ENCODE assay signal across 16 mouse cellular contexts in genomic region chr4:127317143-127317542, GRCm38 (mm10). TPM values are rescaled to one million over a fixed set of nuclear protein-coding genes. Genes with fewer than 3 reads are reported as not detected.
DNase-seq lines count a peak whose midpoint lies in the region; ATAC-seq and TF ChIP-seq lines count a peak whose summit lies in the region.
"Had no signal": no experiment of that assay in that cellular context is flagged by ENCODE, and none has a peak within 500 bp of the region (broad histone marks: within the 10 kb centered on the region; RNA-seq: fewer than 3 reads in every experiment).

No protein-coding gene starts in this region.

- TF ChIP-seq CTCF in intestine, postnatal 0 days (IDR thresholded peaks at IDR 0.05; ENCODE audit: low read depth): peak; percentile 45; the same call in 1 of the 2 replicates
- TF ChIP-seq CTCF in lung, adult 2 months (IDR thresholded peaks at IDR 0.05; ENCODE audit: insufficient read depth, low read length): 0 out of 2 replicates have a peak, but pooled peaks have one; percentile 9

- no peaks in the 10 kb centered on the region for H3K36me3 ChIP-seq in intestine, postnatal 0 days (ENCODE audit: control insufficient read depth, insufficient read depth)
- no peaks in the 10 kb centered on the region for H3K36me3 ChIP-seq in intestine, embryonic 15.5 days
- H3K36me3 ChIP-seq: liver, embryonic 15.5 days; midbrain, embryonic 10.5 days had no signal

- TF ChIP-seq POLR2A in lung, adult 2 months (IDR thresholded peaks at IDR 0.05; ENCODE audit: borderline replicate concordance, extremely low read depth, low read depth, low read length): no peak

- no peak overlapping the region for H3K27ac ChIP-seq in intestine, postnatal 0 days (ENCODE audit: low read depth, low read length)
- H3K27ac ChIP-seq in intestine, embryonic 15.5 days: no peak overlapping the region
- H3K27ac ChIP-seq: liver, embryonic 15.5 days; midbrain, embryonic 10.5 days had no signal

- H3K9me3 ChIP-seq in intestine, postnatal 0 days (ENCODE audit: control insufficient read depth): no peaks in the 10 kb centered on the region
- H3K9me3 ChIP-seq in intestine, embryonic 15.5 days: no peaks in the 10 kb centered on the region
- H3K9me3 ChIP-seq: liver, embryonic 15.5 days; midbrain, embryonic 10.5 days had no signal

- 56% methylated on average over 4 of the region's 4 CpGs for WGBS in intestine, postnatal 0 days
- 54% methylated on average over 4 of the region's 4 CpGs for WGBS in intestine, embryonic 15.5 days
- WGBS in lung, adult 2 months: 51% methylated on average over 4 of the region's 4 CpGs

- ATAC-seq in intestine, postnatal 0 days: no peak
- ATAC-seq in intestine, embryonic 15.5 days: no peak
- ATAC-seq: activated CD4-positive, CD25-positive, alpha-beta regulatory T cell, adult 4 months had no signal

- H3K9ac ChIP-seq in intestine, postnatal 0 days (ENCODE audit: low read depth, low read length): no peak overlapping the region
- H3K9ac ChIP-seq in intestine, embryonic 15.5 days: no peak overlapping the region
- H3K9ac ChIP-seq: liver, embryonic 15.5 days had no signal

- no peak for DNase-seq in lung, adult 2 months
- no peak for DNase-seq in lung, adult 18-20 months
- DNase-seq in NIH3T3 (ENCODE audit: low read depth) (peak; percentile 65), adipocyte (ENCODE audit: low spot score) (no peak)
- peak; percentile 44 for DNase-seq in lung, postnatal 25 days (ENCODE audit: low spot score)
- DNase-seq in right cerebral cortex, postnatal 4 days: no peak
- DNase-seq: cerebellum, postnatal 25 days; gastrocnemius, postnatal 36 days had no signal

- H3K4me2 ChIP-seq in intestine, postnatal 0 days (replicated peaks; ENCODE audit: low read depth): no peak overlapping the region
- H3K4me2 ChIP-seq in intestine, embryonic 15.5 days (replicated peaks): no peak overlapping the region
- H3K4me2 ChIP-seq: liver, embryonic 15.5 days had no signal

- 0 out of 2 replicates have a peak, but pooled peaks cover 2% of the 10 kb centered on the region for H3K4me1 ChIP-seq in intestine, postnatal 0 days (replicated peaks; ENCODE audit: control insufficient read depth, insufficient read depth, low read length)
- H3K4me1 ChIP-seq in intestine, embryonic 15.5 days (replicated peaks): no peaks in the 10 kb centered on the region
- H3K4me1 ChIP-seq in lung, adult 2 months (ENCODE audit: control insufficient read depth, insufficient read depth, low read length): no peaks in the 10 kb centered on the region
- H3K4me1 ChIP-seq: liver, embryonic 15.5 days had no signal

- no peak overlapping the region for H3K4me3 ChIP-seq in intestine, postnatal 0 days (ENCODE audit: low read depth, low read length)
- H3K4me3 ChIP-seq in intestine, embryonic 15.5 days (replicated peaks): no peak overlapping the region
- H3K4me3 ChIP-seq in lung, adult 2 months (replicated peaks; ENCODE audit: extremely low read depth, low read depth, low read length): no peak overlapping the region
- H3K4me3 ChIP-seq: liver, embryonic 15.5 days; midbrain, embryonic 10.5 days had no signal

- peaks cover 10% of the 10 kb centered on the region; the same call in 1 of the 2 replicates for H3K27me3 ChIP-seq in intestine, postnatal 0 days (replicated peaks; ENCODE audit: control insufficient read depth, insufficient read depth, low read length)
- H3K27me3 ChIP-seq in intestine, embryonic 15.5 days (replicated peaks): peaks cover 16% of the 10 kb centered on the region

RNA-seq across cellular contexts. Expression of gene Gja4, which starts 3.3 kb away (rescaled TPM):
- 11.4 and 13.8 TPM in 2 replicates for polyA plus RNA-seq in intestine, postnatal 0 days (2015; fragmentation: Nextera tagmentation; extraction: Ambion mirVana)
- polyA plus RNA-seq in intestine, embryonic 15.5 days (2015; fragmentation: Nextera tagmentation; extraction: Ambion mirVana): 20.0 and 21.0 TPM in 2 replicates
- 159 and 211 TPM in 2 replicates for polyA plus RNA-seq in lung, adult 2 months (2012; rRNA removed)
- polyA plus RNA-seq: activated CD4-positive, CD25-positive, alpha-beta regulatory T cell, adult 4 months had no signal

RNA-seq across cellular contexts. Expression of gene Gjb3, which starts 13.5 kb away (rescaled TPM):
- 0.68 and 1.3 TPM in 2 replicates for polyA plus RNA-seq in intestine, postnatal 0 days (2015; fragmentation: Nextera tagmentation; extraction: Ambion mirVana)
- 4.1 and 4.2 TPM in 2 replicates for polyA plus RNA-seq in intestine, embryonic 15.5 days (2015; fragmentation: Nextera tagmentation; extraction: Ambion mirVana)
- 3.1 and 7.3 TPM in 2 replicates for polyA plus RNA-seq in lung, adult 2 months (2012; rRNA removed)
- polyA plus RNA-seq: activated CD4-positive, CD25-positive, alpha-beta regulatory T cell, adult 4 months had no signal

RNA-seq across cellular contexts. Expression of gene Gjb4, which starts 36.7 kb away (rescaled TPM):
- 0.13 and 0.26 TPM in 2 replicates for polyA plus RNA-seq in intestine, postnatal 0 days (2015; fragmentation: Nextera tagmentation; extraction: Ambion mirVana)
- polyA plus RNA-seq in intestine, embryonic 15.5 days (2015; fragmentation: Nextera tagmentation; extraction: Ambion mirVana): 0.16 TPM in 1 of 2 replicates, not detected in the other
- 0.19 and 3.7 TPM in 2 replicates for polyA plus RNA-seq in lung, adult 2 months (2012; rRNA removed)
- polyA plus RNA-seq: activated CD4-positive, CD25-positive, alpha-beta regulatory T cell, adult 4 months; liver, embryonic 15.5 days; neural tube, embryonic 11.5 days; spleen, adult 2 months; testis, adult 2 months had no signal

RNA-seq across cellular contexts. Expression of gene Gjb5, which starts 40.8 kb away (rescaled TPM):
- 1.3 and 1.6 TPM in 2 replicates for polyA plus RNA-seq in intestine, postnatal 0 days (2015; fragmentation: Nextera tagmentation; extraction: Ambion mirVana)
- 0.68 and 0.89 TPM in 2 replicates for polyA plus RNA-seq in intestine, embryonic 15.5 days (2015; fragmentation: Nextera tagmentation; extraction: Ambion mirVana)
- 1.3 and 1.9 TPM in 2 replicates for polyA plus RNA-seq in lung, adult 2 months (2012; rRNA removed)
- polyA plus RNA-seq: activated CD4-positive, CD25-positive, alpha-beta regulatory T cell, adult 4 months; spleen, adult 2 months had no signal

Comparison
In these comparisons a context has a peak if more than half of its experiments do, and no peak if none do; other contexts are left out.
1. DNase-seq: peak in NIH3T3 (single experiment) and lung, postnatal 25 days (single experiment); none in lung, adult 2 months (single experiment), lung, adult 18-20 months (0 of 2), adipocyte (single experiment) and right cerebral cortex, postnatal 4 days (single experiment).